Mouse (Mus musculus) hindbrain, embryonic 14.5 days (tissue): ENCODE measurements at regions not wholly inside any gene's neighbourhood (a gene's known extent, or its start where the extent isn't known, plus 50 kb on each side); places are given as distances from the start of the nearest gene placed in this dataset.
"Not testable (repeated sequence)": the region's sequence is repeated elsewhere in the genome, so short reads cannot be mapped to it uniquely, and the experiment has no call there.

Source experiments
- ATAC-seq: fragments of 200-750 bp; cut with Nextera tagmentation; 2 replicates; pipeline ENCODE4 v1.8.0; 2017; ENCODE audit warnings: moderate number of reproducible peaks, mild to moderate bottlenecking, moderate TSS enrichment, moderate library complexity; ENCODE audit not compliant: low FRiP score
- DNase-seq: peaks from one replicate; pipeline ENCODE4 v3.0.0-alpha.2; 2015; ENCODE audit warnings: low spot score
- H3K27ac ChIP-seq: fragments of 300-500 bp; sonication (generic); 2 replicates; pipeline ENCODE4 v1.5.1; 2014; ENCODE audit warnings: mild to moderate bottlenecking, moderate library complexity
- H3K27me3 ChIP-seq: fragments of 300-500 bp; sonication (generic); 2 replicates; pipeline ENCODE4 v1.6.1; 2014; ENCODE audit warnings: mild to moderate bottlenecking, low read length, mixed read lengths; ENCODE audit not compliant: control insufficient read depth, insufficient read depth
- H3K36me3 ChIP-seq: fragments of 300-500 bp; sonication (generic); replicated peaks from 2 replicates; pipeline ENCODE4 v1.6.1; 2014; ENCODE audit not compliant: control insufficient read depth, insufficient read depth
- H3K4me1 ChIP-seq: fragments of 300-500 bp; sonication (generic); replicated peaks from 2 replicates; pipeline ENCODE4 v1.6.1; 2014; ENCODE audit warnings: antibody characterized with exemption, low read length, mixed read lengths; ENCODE audit not compliant: control insufficient read depth, insufficient read depth
- H3K4me2 ChIP-seq: fragments of 300-500 bp; sonication (generic); replicated peaks from 2 replicates; pipeline ENCODE4 v1.6.1; 2014; ENCODE audit warnings: mild to moderate bottlenecking, moderate library complexity
- H3K4me3 ChIP-seq: fragments of 300-500 bp; sonication (generic); replicated peaks from 2 replicates; pipeline ENCODE4 v1.5.1; 2014; ENCODE audit warnings: mild to moderate bottlenecking, low read length
- H3K9ac ChIP-seq: fragments of 300-500 bp; sonication (generic); 2 replicates; pipeline ENCODE4 v1.6.1; 2014
- H3K9me3 ChIP-seq: fragments of 300-500 bp; sonication (generic); 2 replicates; pipeline ENCODE4 v1.6.1; 2016; ENCODE audit warnings: low read length; ENCODE audit not compliant: control insufficient read depth
- WGBS: fragments of 180-500 bp; shearing (Covaris S2); extraction: QIAGEN DNeasy Blood & Tissue Kit; methylation state at CpG from one replicate; pipeline ENCODE4 v1.1.7; 2014; 5-methylcytosine and 5-hydroxymethylcytosine counted together

GRCm38 (mm10) chr11:92228855-92229254 is 651.5 kb upstream of the Kif2b start:
- no peak for DNase-seq
- Histone ChIP-seq H3K9me3 (no peaks in the 10 kb centered on the region), H3K36me3 (no peaks in the 10 kb centered on the region), H3K4me2 (no peak overlapping the region), H3K27me3 (no peaks in the 10 kb centered on the region), H3K9ac (no peak overlapping the region), H3K27ac (no peak overlapping the region), H3K4me1 (no peaks in the 10 kb centered on the region), H3K4me3 (no peak overlapping the region)
- WGBS, result 58% methylated on average over 5 of the region's 5 CpGs
- no peak for ATAC-seq

DNA sequence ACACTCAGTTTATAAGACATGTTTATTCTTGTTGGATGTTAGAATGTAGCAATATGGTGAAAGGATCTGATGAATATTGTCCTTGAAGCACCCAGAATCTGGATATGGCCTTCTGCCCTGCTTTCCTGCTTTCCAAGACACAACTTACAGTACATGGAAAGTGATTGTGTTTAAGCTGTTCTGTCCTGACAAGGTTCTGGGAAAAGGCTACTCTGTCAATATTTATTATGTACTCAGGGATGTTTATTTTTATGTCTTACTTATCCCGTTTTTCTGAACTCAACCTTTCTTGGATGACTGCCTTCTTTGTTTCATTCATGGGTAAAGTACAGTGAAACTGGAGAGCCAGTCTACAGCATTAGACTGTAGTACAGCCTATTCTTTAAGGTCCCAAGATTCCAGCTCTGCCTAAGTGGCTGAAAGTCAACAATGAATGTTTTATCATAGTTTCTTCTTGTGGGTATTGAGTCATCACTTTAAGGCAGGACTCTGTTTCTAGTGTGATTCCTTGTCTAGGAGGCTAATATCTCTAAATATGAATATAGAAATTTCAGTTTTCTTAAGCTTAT is 631.7 kb upstream of the Kif2b start:
- Histone ChIP-seq H3K9me3 (no peaks in the 10 kb centered on the region), H3K27ac (no peak overlapping the region), H3K4me1 (no peaks in the 10 kb centered on the region), H3K4me3 (no peak overlapping the region), H3K36me3 (no peaks in the 10 kb centered on the region), H3K4me2 (no peak overlapping the region), H3K27me3 (no peaks in the 10 kb centered on the region), H3K9ac (no peak overlapping the region)
- no peak for DNase-seq
- no peak for ATAC-seq
- WGBS, result 67% methylated on average over 1 of the region's 1 CpGs

DNA sequence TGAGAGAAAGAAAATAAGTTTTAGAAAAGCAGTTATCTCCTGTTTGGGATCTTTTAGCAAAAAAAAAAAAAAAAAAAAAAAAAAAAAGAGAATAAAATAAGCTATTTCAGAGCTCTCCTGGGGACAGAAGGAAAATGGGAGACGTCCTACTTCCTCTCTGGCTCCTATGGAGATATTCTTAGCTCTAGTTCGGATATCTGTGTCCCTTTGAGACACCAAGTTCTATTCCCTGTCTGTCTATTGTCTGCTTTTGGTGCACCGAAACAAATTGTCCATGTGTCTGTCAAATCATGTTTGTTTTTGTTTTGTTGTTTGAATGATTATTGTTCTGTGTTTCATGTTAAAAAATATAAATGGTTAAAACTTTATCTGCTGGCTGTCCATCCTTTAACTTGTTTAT is 601.0 kb upstream of the Kif2b start:
- H3K4me3 ChIP-seq, H3K4me2 ChIP-seq, H3K27me3 ChIP-seq, H3K36me3 ChIP-seq, ATAC-seq, DNase-seq, H3K27ac ChIP-seq, H3K9ac ChIP-seq, H3K4me1 ChIP-seq: not testable (repeated sequence)
- H3K9me3 ChIP-seq, result peaks cover 20% of the 10 kb centered on the region; the same call in 1 of the 2 replicates
- WGBS, result 69% methylated on average over 3 of the region's 3 CpGs

GRCm38 (mm10) chr11:92153124-92153523 is 575.8 kb upstream of the Kif2b start:
- DNase-seq, result no peak
- Histone ChIP-seq H3K4me1 (no peaks in the 10 kb centered on the region), H3K9me3 (no peaks in the 10 kb centered on the region), H3K36me3 (no peaks in the 10 kb centered on the region), H3K27ac (no peak overlapping the region), H3K27me3 (no peaks in the 10 kb centered on the region), H3K4me2 (no peak overlapping the region), H3K4me3 (no peak overlapping the region), H3K9ac (no peak overlapping the region)
- ATAC-seq, result no peak

DNA sequence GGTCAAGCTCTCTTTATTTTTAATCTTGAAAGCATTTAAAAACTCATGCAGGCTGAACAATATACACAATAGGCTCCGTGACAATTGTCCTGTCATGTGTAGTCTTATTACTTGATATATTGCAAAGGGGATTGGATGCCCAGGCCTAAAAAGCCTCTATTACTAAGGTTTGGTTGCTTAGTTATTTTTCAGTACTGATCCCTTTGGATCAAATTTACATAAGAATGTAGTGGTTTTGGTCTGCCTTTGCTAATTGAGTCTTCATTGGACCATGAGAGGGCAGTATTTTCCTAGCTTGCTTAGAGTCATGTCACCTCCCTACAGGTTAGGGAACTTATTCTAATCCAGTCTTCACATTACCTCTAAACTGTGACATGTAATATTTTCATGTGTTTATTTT is 558.3 kb upstream of the Kif2b start:
- Histone ChIP-seq H3K27me3 (no peaks in the 10 kb centered on the region), H3K9ac (no peak overlapping the region), H3K4me2 (no peak overlapping the region), H3K4me3 (no peak overlapping the region), H3K27ac (no peak overlapping the region), H3K36me3 (no peaks in the 10 kb centered on the region), H3K9me3 (no peaks in the 10 kb centered on the region), H3K4me1 (no peaks in the 10 kb centered on the region)
- peak; percentile 70 for DNase-seq
- 20% methylated on average over 1 of the region's 1 CpGs for WGBS
- no peak for ATAC-seq

DNA sequence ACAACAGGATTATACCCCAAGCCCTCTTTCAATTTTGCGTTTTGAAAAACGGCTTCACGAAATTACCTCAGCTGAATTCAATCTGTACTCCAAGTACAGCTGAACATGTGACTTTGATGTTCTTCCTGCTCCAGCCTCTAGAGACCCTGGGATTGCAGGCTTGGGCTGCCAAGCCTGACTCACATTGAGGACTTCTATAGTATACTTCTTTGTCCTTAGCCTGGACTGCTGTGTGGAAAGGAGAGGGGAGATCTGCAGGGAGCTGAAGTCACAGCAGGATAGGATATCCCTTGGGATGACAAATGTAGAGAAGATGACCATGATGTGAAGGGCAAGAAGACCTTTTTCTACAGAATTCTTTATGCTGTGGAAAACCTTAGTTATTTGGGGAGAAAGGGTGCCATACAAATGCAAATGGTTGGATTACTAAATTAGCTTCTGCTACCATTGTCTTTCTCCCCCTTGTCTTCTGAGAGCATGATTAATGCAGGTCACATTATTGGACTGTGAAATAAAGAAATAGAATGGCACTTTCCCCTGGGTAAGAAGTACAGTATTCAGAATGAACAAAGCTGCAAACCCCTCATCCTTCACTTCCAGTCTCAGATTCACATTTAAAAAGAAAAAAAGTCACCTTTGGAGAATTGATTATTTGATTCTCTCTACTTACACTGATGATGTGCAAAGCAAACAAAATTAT is 557.7 kb upstream of the Kif2b start:
- Histone ChIP-seq H3K27me3 (no peaks in the 10 kb centered on the region), H3K9ac (no peak overlapping the region), H3K36me3 (no peaks in the 10 kb centered on the region), H3K27ac (no peak overlapping the region), H3K4me1 (no peaks in the 10 kb centered on the region), H3K4me2 (no peak overlapping the region), H3K9me3 (no peaks in the 10 kb centered on the region), H3K4me3 (no peak overlapping the region)
- WGBS, result 14% methylated on average over 3 of the region's 3 CpGs
- DNase-seq, result no peak
- peak; percentile 75; the same call in 1 of the 2 replicates for ATAC-seq

GRCm38 (mm10) chr11:92084766-92085165 is 507.4 kb upstream of the Kif2b start:
- WGBS, result 87% methylated on average over 2 of the region's 2 CpGs
- no peak overlapping the region for H3K9ac ChIP-seq
- no peak overlapping the region for H3K4me3 ChIP-seq
- no peak overlapping the region for H3K4me2 ChIP-seq
- DNase-seq (no peak), ATAC-seq (no peak)
- no peaks in the 10 kb centered on the region for H3K27me3 ChIP-seq
- no peaks in the 10 kb centered on the region for H3K36me3 ChIP-seq
- no peak overlapping the region for H3K27ac ChIP-seq
- H3K4me1 ChIP-seq, result no peaks in the 10 kb centered on the region
- H3K9me3 ChIP-seq, result no peaks in the 10 kb centered on the region

DNA sequence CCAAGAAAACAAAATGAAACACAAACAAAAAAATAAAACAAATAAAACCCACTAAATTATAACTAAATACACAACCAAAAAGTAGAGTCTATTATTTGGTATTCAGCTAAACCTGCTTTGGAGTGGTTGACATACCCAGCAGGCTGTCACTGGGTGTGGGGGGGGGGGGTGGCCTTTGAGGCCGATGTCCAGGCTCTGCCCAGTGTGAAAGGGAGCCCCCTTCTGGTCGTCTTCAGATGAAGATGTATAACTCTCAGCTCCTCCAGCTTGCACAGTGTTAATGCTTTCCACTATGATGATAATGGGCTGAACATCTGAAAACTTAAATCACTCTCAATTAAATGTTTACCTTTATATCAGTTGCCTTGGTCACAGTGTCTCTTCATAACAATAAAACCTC is 464.3 kb upstream of the Kif2b start:
- no peak overlapping the region for H3K27ac ChIP-seq
- no peak overlapping the region for H3K9ac ChIP-seq
- no peak for ATAC-seq
- WGBS, result 15% methylated on average over 2 of the region's 2 CpGs
- H3K4me1 ChIP-seq, result no peaks in the 10 kb centered on the region
- H3K27me3 ChIP-seq, result no peaks in the 10 kb centered on the region
- no peaks in the 10 kb centered on the region for H3K9me3 ChIP-seq
- no peak overlapping the region for H3K4me2 ChIP-seq
- H3K4me3 ChIP-seq, result no peak overlapping the region
- DNase-seq, result no peak
- H3K36me3 ChIP-seq, result no peaks in the 10 kb centered on the region

GRCm38 (mm10) chr11:92040161-92040560 is 462.8 kb upstream of the Kif2b start:
- Histone ChIP-seq H3K9ac (no peak overlapping the region), H3K9me3 (no peaks in the 10 kb centered on the region), H3K36me3 (no peaks in the 10 kb centered on the region), H3K27me3 (no peaks in the 10 kb centered on the region), H3K4me1 (no peaks in the 10 kb centered on the region), H3K27ac (no peak overlapping the region), H3K4me2 (no peak overlapping the region), H3K4me3 (no peak overlapping the region)
- DNase-seq (no peak), ATAC-seq (no peak)
- WGBS, result 79% methylated on average over 1 of the region's 1 CpGs

- H3K36me3 ChIP-seq, result no peaks in the 10 kb centered on the region
- no peaks in the 10 kb centered on the region for H3K27me3 ChIP-seq
- H3K9me3 ChIP-seq, result peaks cover 7% of the 10 kb centered on the region; the same call in 1 of the 2 replicates
- H3K27ac ChIP-seq, result no peak overlapping the region
- H3K4me2 ChIP-seq, result no peak overlapping the region
- 84% methylated on average over 3 of the region's 3 CpGs for WGBS
- H3K4me1 ChIP-seq, result no peaks in the 10 kb centered on the region
- no peak for ATAC-seq
- no peak overlapping the region for H3K9ac ChIP-seq
- DNase-seq, result no peak
- no peak overlapping the region for H3K4me3 ChIP-seq
Observed at GRCm38 (mm10) chr11:92018419-92018818, 441.1 kb upstream of the Kif2b start.
